Mouse (Mus musculus): ENCODE measurements around the gene Clasp1.

GRCm38 (mm10) chr1:118368721-118369461 is 20.0 kb upstream of the Clasp1 start:
- TF ChIP-seq CTCF (IDR thresholded peaks at IDR 0.05; ENCODE audit: low read depth, low read length) (no peak), POLR2A (IDR thresholded peaks at IDR 0.05; ENCODE audit: borderline replicate concordance, low read depth, low read length) (no peak)
